Mouse (Mus musculus) left cerebral cortex, postnatal 14 days (tissue): Measurements from ENCODE around the gene Tgm5. TPM values are rescaled to one million over a fixed set of nuclear protein-coding genes. Genes with fewer than 3 reads are reported as not detected.

Source experiments
- total RNA-seq, 2 experiments: library from RNA; stranded (reverse); gene quantifications; 2 replicates each; pipeline ENCODE4 v1.2.3; 2021

The Tgm5 gene
- total RNA-seq, 2 experiments from 2014 or later = not detected

Other genes starting within 250 kb of the Tgm5 start
- gene Cdan1, start 235.7 kb downstream of the Tgm5 start, total RNA-seq = 10 to 100 TPM; 18.7 to 25.7 TPM
- gene Ttbk2, start 235.2 kb downstream of the Tgm5 start, total RNA-seq = 10 to 100 TPM; 67.2 to 70.6 TPM
- 10 to 100 TPM; 39.3 to 40.4 TPM for gene Ubr1, start 115.1 kb downstream of the Tgm5 start, total RNA-seq
- gene Tmem62, start 108.8 kb downstream of the Tgm5 start, total RNA-seq = 10 to 100 TPM; 23.9 to 24.4 TPM
- 10 to 100 TPM; 53.7 to 57.9 TPM for gene Ccndbp1, start 77.4 kb downstream of the Tgm5 start, total RNA-seq
- gene Epb42, start 48.8 kb downstream of the Tgm5 start, total RNA-seq = under 1 TPM in 1 of 2 experiments, not detected in 1; 0.13 TPM
- gene Tgm7, start 24.0 kb upstream of the Tgm5 start, total RNA-seq = under 1 TPM in 1 of 2 experiments, not detected in 1; 0.15 TPM
- 10 to 100 TPM; 13.7 to 20.1 TPM for gene Adal, start 54.6 kb upstream of the Tgm5 start, total RNA-seq
- gene Lcmt2, start 54.8 kb upstream of the Tgm5 start, total RNA-seq = 1 to 10 TPM; 8.1 to 8.5 TPM
- 10 to 100 TPM; 38.0 to 38.1 TPM for gene Tubgcp4, start 84.8 kb upstream of the Tgm5 start, total RNA-seq
- gene Zscan29, start 85.3 kb upstream of the Tgm5 start, total RNA-seq = 1 to 10 TPM; 6.1 to 6.3 TPM
- 100 to 1,000 TPM; 136 to 152 TPM for gene Trp53bp1, start 185.6 kb upstream of the Tgm5 start, total RNA-seq
- 100 to 1,000 TPM; 489 to 493 TPM for gene Map1a, start 203.8 kb upstream of the Tgm5 start, total RNA-seq